Mouse (Mus musculus): ENCODE data around the gene Tmub1.
A peak's percentile ranks its signal among the peaks of the same experiment; 100 is the strongest.

DNA sequence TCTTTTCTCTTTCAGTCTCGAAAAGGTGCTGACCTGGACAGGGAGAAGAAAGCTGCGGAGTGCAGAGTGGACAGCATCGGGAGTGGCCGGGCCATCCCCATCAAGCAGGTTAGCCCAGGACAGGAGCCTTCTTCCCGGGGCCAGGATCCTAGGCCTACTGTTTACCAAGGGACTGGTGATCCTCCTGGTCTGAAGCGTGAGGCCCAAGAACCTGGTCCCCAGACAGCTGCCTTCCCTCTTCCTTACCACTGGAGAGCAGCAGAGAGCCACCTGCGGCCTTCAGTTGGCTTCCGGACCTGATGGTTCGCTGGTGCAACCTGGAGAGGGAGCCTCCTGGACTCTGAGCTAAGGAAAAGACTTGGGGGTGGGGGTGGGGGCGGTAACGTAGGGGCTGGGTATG lies 35.7 kb upstream of the Tmub1 start:
- TF ChIP-seq CTCF (IDR thresholded peaks at IDR 0.05; ENCODE audit: insufficient read depth, low read length) (peak; percentile 75), POLR2A (IDR thresholded peaks at IDR 0.05; ENCODE audit: borderline replicate concordance, extremely low read depth, low read depth, low read length) (no peak)

All from lung, adult 2 months (tissue).